Mouse (Mus musculus) brain, embryonic 18.5 days (tissue): ENCODE data around the gene Cntn5.
"Not testable (repeated sequence)": the region's sequence is repeated elsewhere in the genome, so short reads cannot be mapped to it uniquely, and the experiment has no call there.

Experiments
- DNase-seq: peaks from one replicate; pipeline ENCODE4 v3.0.0-alpha.2; 2012; ENCODE audit warnings: low read depth, low spot score

Cntn5 gene

GRCm38 (mm10) chr9:10657144-10657748 is 247.3 kb downstream of the Cntn5 start:
- no peak for DNase-seq

GRCm38 (mm10) chr9:10650632-10651031 is 253.9 kb downstream of the Cntn5 start:
- DNase-seq: no peak

GRCm38 (mm10) chr9:10645951-10646350 is 258.6 kb downstream of the Cntn5 start:
- DNase-seq: no peak

- no peak for DNase-seq
Measured at GRCm38 (mm10) chr9:10645045-10645830, 259.3 kb downstream of the Cntn5 start.

GRCm38 (mm10) chr9:10618036-10618435 is 286.5 kb downstream of the Cntn5 start:
- DNase-seq: no peak

GRCm38 (mm10) chr9:10575346-10576241 is 329.0 kb downstream of the Cntn5 start:
- no peak for DNase-seq

- DNase-seq: no peak
Measured at GRCm38 (mm10) chr9:10569830-10570229, 334.7 kb downstream of the Cntn5 start.

- not testable (repeated sequence) for DNase-seq
Measured at GRCm38 (mm10) chr9:10540877-10541276, 363.7 kb downstream of the Cntn5 start.

- no peak for DNase-seq
Measured at GRCm38 (mm10) chr9:10532248-10532647, 372.3 kb downstream of the Cntn5 start.

GRCm38 (mm10) chr9:10531087-10531486 is 373.5 kb downstream of the Cntn5 start:
- no peak for DNase-seq

- no peak for DNase-seq
Measured at GRCm38 (mm10) chr9:10529528-10529927, 375.0 kb downstream of the Cntn5 start.

- DNase-seq: no peak
Measured at GRCm38 (mm10) chr9:10529113-10529512, 375.5 kb downstream of the Cntn5 start.

GRCm38 (mm10) chr9:10528692-10529091 is 375.9 kb downstream of the Cntn5 start:
- no peak for DNase-seq

- no peak for DNase-seq
Measured at GRCm38 (mm10) chr9:10525915-10526667, 378.5 kb downstream of the Cntn5 start.

GRCm38 (mm10) chr9:10522604-10523003 is 382.0 kb downstream of the Cntn5 start:
- DNase-seq: no peak

GRCm38 (mm10) chr9:10521054-10521453 is 383.5 kb downstream of the Cntn5 start:
- DNase-seq: no peak

- no peak for DNase-seq
Measured at GRCm38 (mm10) chr9:10492243-10492642, 412.3 kb downstream of the Cntn5 start.

GRCm38 (mm10) chr9:10471484-10472125 is 433.0 kb downstream of the Cntn5 start:
- DNase-seq: no peak

- no peak for DNase-seq
Measured at GRCm38 (mm10) chr9:10464758-10465157, 439.8 kb downstream of the Cntn5 start.

GRCm38 (mm10) chr9:10457900-10458299 is 446.7 kb downstream of the Cntn5 start:
- DNase-seq: no peak

GRCm38 (mm10) chr9:10448987-10449563 is 455.5 kb downstream of the Cntn5 start:
- DNase-seq: no peak
